Mouse (Mus musculus) cerebellum, adult (tissue): ENCODE measurements around the gene Gm36028.

Experiments
- ATAC-seq: cut with Nextera tagmentation; 2 replicates; pipeline ENCODE4 v1.9.2; 2017; ENCODE audit warnings: mild to moderate bottlenecking, moderate library complexity, mixed read lengths; ENCODE audit not compliant: insufficient number of reproducible peaks, low FRiP score, low TSS enrichment

The Gm36028 gene

DNA sequence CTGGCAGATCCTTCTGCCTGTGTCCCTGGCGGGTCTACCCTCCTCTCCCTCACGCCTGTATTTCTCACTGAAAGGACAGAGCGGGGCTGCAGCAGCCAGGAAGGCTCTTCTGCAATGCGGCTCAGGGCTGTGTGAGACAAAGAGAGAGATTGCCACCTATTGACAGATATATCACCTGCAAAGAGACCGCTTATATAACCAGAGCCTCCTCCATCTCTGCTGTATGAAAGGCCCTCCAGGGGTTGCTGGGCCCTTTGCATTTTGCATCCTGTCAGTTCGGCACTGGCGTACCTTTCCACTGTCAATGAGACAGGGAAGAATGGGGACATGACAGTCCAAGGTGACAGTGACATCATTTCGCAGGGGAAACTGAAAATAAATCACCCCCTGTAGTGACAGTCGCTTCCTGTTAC lies 48.5 kb downstream of the Gm36028 start:
- ATAC-seq, result peak; percentile 93

DNA sequence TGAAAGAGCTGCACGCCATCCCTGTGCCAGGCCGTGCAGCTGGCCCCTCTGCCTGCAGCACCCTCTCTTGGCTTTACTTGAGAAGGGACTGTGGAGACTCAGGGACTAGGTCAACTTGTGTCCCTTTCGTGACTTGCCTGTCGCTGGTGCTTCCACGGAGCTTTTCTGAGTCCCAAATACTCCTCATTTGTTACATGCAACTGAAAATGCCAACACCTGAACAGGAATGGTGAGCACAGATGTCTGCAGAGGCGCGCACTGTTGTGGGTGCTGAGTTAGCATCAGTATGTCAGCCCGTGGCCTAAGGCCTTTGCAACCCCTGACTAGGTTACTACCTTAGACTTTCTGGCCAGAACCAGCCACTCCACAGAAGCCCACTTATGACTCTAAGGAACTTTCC lies 49.1 kb downstream of the Gm36028 start:
- 0 out of 2 replicates have a peak, but pooled peaks have one; percentile 3 for ATAC-seq

DNA sequence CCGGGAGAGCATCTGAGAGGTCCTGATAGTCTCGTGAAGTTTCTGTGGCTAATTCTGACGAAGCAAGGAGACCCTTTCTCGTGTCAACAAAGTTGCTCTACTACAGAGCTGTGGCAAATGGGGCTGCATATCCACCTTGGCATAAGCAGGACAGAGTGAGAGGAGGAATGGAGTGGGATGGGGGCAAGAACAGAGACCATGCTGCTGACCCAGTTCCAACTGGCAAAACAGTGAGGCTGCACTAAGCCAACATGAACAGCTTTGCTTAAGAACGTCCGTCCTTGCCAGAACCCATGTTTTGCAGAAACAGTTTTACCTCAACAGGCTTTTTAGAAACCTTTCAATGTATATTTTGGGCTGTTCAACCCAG lies 51.3 kb downstream of the Gm36028 start:
- no peak for ATAC-seq

DNA sequence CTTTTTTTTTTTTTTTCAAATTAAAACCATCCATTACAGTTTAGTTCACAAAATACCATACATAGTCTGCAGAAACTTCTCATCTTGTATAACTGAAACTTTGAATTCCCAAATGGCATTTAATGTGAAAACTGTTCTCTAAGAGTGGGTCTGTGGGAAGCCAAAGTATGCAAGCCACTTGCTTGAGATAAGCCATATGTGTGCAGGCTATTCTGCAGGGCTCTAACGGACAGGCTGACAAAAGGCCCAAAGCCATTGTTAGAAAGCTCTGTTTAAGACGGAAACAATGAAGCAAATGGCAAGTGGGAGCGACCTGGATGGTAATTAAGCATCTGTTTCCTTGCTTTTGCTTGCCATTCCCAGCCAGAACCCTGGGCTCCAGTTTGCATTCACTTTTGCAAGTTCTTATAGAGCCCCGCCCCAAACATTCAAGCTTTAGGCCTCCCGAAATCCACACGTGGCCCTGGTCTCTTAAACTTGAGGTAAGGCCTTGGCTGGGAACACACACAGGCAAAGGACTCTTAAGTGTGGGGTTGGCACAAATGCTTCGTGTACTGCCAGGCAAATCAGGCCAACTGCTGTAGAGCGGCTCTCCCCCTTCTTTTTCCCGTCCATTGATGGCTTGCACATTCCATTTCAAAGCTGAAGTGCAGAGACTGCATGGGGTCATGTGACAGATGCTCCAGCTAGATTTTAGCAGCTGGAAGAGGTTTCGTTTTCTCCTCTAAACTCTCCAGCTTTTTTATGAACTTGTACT lies 51.9 kb downstream of the Gm36028 start:
- ATAC-seq, result no peak

DNA sequence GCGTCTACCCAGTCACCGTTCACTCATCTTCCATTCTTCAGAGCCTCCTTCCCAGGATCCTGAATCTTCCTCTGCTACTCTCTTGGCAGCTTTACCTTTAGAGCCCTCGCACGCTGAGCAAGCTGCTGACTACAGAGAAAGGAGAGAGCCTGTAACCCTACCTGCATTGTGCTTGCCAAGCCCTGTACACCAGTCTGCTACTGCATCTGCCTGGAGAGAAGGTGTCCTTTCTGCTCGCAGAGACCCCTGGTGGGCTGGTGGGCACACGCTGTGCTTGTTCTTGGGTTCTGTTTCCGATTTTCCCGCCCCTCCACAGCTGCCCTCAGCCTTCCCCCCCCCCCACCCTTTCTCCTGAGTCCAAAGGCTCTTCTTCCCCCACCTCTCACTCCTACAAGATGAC lies 53.7 kb downstream of the Gm36028 start:
- ATAC-seq, result peak; percentile 60; the same call in 1 of the 2 replicates

DNA sequence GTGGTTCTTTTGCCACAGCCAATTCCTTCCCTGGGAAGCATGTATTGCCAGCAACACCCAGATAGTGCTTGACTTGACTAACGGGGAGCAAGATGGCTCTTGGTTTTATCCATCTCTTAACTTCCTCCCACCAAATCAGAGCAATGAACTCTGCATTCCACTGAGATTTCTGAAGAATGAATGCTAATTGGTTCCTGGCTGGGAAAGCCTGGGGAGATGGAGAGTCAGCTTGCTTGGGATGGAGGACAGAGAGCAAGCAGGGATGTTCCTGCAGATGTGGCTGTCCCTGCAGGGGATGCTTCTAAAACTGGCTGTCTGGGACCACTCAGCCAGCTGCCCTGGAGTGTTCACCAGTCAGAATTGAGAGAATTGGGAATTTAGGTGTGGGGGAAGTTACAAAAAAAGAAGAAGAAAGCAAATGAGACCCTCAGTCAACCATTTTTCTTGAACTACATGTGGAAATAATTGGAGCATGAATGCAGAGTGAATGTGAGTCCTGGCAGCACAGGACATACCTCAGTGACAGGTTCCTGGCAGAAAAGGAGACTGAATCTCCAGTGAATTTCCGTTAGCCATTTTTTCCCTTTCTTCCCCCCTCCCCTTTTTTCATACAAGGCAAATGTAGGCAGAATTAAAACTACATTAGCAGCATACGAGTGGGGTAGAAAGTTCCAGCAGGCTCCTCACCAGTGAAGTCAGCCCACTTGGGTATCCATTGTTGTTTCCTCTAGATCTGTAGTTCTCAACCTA lies 55.0 kb downstream of the Gm36028 start:
- no peak for ATAC-seq

DNA sequence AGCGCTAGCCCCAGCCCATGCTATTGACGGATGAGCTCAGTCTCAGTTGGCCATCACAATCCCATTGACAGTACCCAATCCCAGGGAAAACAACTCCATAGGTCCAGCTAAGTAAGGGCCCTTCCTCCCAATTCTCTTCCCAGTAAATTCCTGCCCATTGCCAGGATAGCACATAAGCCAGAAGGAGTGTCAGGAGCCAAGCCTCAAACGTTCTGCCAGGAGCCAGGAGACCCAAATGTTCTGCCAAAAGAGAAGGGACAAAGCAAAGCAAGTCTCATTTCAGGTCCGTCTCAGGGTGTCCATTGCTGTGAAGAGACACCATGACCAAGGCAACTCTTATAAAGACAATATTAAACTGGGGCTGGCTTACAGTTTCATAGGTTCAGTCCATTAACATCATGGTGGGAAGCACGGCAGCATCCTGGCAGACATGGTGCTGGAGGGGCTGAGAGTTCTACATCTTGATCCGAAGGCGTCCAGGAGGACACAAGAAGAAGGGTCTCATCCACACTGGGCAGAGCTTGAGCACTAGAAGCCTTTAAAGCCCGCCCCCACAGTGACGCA lies 57.5 kb downstream of the Gm36028 start:
- no peak for ATAC-seq

DNA sequence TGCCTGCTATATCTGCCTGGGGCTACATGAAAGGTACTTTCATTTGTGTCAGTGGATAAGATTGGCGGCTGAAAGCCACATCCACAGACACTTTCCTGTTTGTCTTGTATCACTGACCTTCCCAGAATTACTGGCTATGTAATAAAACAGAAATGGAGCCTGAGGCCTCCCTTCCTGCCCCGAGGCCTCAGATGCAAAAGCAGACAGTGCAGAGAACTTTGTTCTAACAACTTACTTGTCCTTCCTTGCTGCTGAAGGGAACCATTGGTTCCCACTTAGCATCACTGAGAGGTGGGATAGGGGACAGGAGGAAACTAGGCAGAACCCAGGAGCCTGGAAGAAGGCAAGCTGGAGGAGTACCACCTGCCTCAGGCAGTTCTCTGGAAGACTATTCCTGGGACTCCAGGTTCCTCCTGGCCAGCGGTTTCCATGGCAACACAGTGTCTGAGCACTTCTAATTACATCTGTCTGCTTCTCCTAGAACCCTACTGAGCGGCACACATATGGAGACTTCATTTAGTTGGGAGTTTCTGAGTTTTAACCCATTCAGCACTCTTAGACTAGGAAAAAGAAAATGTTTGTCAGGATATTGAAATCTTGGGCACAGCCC lies 58.2 kb downstream of the Gm36028 start:
- ATAC-seq, result no peak

DNA sequence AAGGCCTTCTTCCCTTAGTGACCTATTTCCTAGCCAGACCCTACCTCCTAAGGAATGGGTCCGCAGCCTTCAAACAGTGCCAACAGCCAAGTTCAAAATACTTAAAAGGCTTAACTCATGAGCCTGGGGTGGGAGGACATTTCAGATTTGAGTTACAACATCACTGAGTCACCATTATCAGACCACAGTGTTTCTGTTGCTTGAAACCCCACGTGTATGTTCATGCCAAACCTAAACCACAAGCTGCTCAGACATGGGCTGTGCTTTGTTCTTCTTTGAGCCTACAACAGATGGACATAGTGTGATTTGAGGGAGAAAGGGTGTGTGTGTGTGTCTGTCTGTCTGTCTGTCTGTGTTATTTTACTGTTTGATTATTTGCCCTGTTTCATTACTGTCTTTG lies 59.8 kb downstream of the Gm36028 start:
- no peak for ATAC-seq
